Mouse (Mus musculus) hematopoietic stem cell, adult 5-6 weeks (primary cell): ENCODE measurements around the gene Als2. TPM values are rescaled to one million over a fixed set of nuclear protein-coding genes. Genes with fewer than 3 reads are reported as not detected.

ENCODE experiments used
- ATAC-seq, 2 experiments: fragments of 125-278 bp in 1 of 2; replicated peaks in 1 of 2; 2 replicates each; pipeline ENCODE4 v1.8.0; 2016 to 2017; ENCODE audit warnings: inconsistent platforms in 2 of 2, mild to moderate bottlenecking in 2 of 2, moderate number of reproducible peaks in 2 of 2, low read depth in 1 of 2, moderate TSS enrichment in 1 of 2; ENCODE audit not compliant: low FRiP score in 2 of 2, poor library complexity in 2 of 2, severe bottlenecking in 2 of 2, insufficient read depth in 1 of 2, low TSS enrichment in 1 of 2
- total RNA-seq: library from RNA; stranded (forward); fragments of 172-1452, 232-1000 nt; gene quantifications from 2 replicates; pipeline ENCODE4 v1.2.3, GENCODE M21; 2017

Gene Als2
- total RNA-seq = 18.6 and 21.5 TPM in 2 replicates

- peak; percentile 91 to 95 for ATAC-seq
Measured at GRCm38 (mm10) chr1:59236856-59237441, at the start of gene Als2. TSS of gene Als2 (minus strand) at chr1:59237231.

- no peak; a peak in 1 of 4 replicates for ATAC-seq
Measured at GRCm38 (mm10) chr1:59286316-59286850, 49.4 kb upstream of the Als2 start.

- no peak for ATAC-seq
Measured at GRCm38 (mm10) chr1:59285880-59286279, 48.8 kb upstream of the Als2 start.

- ATAC-seq = no peak
Measured at GRCm38 (mm10) chr1:59272189-59272588, 35.2 kb upstream of the Als2 start.

GRCm38 (mm10) chr1:59269951-59270689, 33.1 kb upstream of the Als2 start:
- no peak for ATAC-seq

GRCm38 (mm10) chr1:59269466-59269865, 32.4 kb upstream of the Als2 start:
- no peak for ATAC-seq

- no peak for ATAC-seq
Measured at GRCm38 (mm10) chr1:59268931-59269330, 31.9 kb upstream of the Als2 start.

GRCm38 (mm10) chr1:59257736-59258135, 20.7 kb upstream of the Als2 start:
- no peak for ATAC-seq

- no peak for ATAC-seq
Measured at GRCm38 (mm10) chr1:59256751-59257231, 19.8 kb upstream of the Als2 start, which contains the start of gene Cdk15. TSS of gene Cdk15 (plus strand) at chr1:59256906.

GRCm38 (mm10) chr1:59253301-59253909, 16.4 kb upstream of the Als2 start:
- no peak for ATAC-seq

GRCm38 (mm10) chr1:59252762-59253161, 15.7 kb upstream of the Als2 start:
- no peak for ATAC-seq

GRCm38 (mm10) chr1:59247602-59248001, 10.6 kb upstream of the Als2 start:
- ATAC-seq = peak; percentile 76 to 80

- no peak for ATAC-seq
Measured at GRCm38 (mm10) chr1:59243770-59244169, 6.7 kb upstream of the Als2 start.

GRCm38 (mm10) chr1:59237614-59238211, 682 bp upstream of the Als2 start:
- ATAC-seq = peak; percentile 84 to 87

- no peak for ATAC-seq
Measured at GRCm38 (mm10) chr1:59229187-59229586, 7.8 kb downstream of the Als2 start.

- ATAC-seq = no peak
Measured at GRCm38 (mm10) chr1:59228552-59228951, 8.5 kb downstream of the Als2 start.

GRCm38 (mm10) chr1:59222101-59222825, 14.8 kb downstream of the Als2 start:
- no peak for ATAC-seq
